In the genomic region with DNA sequence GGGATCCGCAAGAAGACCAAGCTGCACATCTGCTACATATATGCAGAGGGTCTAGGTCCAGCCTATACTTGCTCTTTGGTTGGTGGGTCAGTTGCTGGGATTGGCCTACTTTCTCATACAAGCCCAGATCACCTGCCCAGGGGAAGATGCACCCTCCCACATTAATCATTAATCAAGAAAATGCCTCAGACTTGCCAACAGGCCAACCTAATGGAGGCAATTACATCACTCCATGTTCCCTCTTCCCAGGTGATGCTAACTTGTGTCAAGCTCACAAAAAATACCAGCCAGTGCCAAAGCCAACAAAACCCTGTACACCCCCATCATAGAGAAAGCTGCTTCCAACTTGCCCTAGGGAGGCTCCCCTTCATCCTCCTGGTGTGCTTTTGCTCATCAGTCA, we compare ENCODE assay signal across 18 mouse cellular contexts. TPM values are rescaled to one million over a fixed set of nuclear protein-coding genes. Genes with fewer than 3 reads are reported as not detected.
DNase-seq lines count a peak whose midpoint lies in the region; ATAC-seq and TF ChIP-seq lines count a peak whose summit lies in the region.
"Had no signal": no experiment of that assay in that cellular context is flagged by ENCODE, and none has a peak within 500 bp of the region (broad histone marks: within the 10 kb centered on the region; RNA-seq: fewer than 3 reads in every experiment).

No protein-coding gene starts in this region.

- CTCF ChIA-PET in Patski (lab: Charles Lee): no interaction called here

- peaks cover 17% of the 10 kb centered on the region for H3K4me1 ChIP-seq in intestine, embryonic 14.5 days (replicated peaks; ENCODE audit: control insufficient read depth, insufficient read depth, low read length)
- H3K4me1 ChIP-seq in intestine, embryonic 16.5 days (ENCODE audit: control insufficient read depth, insufficient read depth, low read length): peaks cover 9% of the 10 kb centered on the region; the same call in 1 of the 2 replicates
- H3K4me1 ChIP-seq in liver, adult 2 months (ENCODE audit: control insufficient read depth, insufficient read depth, low read length): peaks cover 20% of the 10 kb centered on the region
- peaks cover 10% of the 10 kb centered on the region for H3K4me1 ChIP-seq in liver, embryonic 11.5 days (replicated peaks; ENCODE audit: control insufficient read depth, insufficient read depth, low read length)

- H3K9me3 ChIP-seq in intestine, embryonic 14.5 days (ENCODE audit: control insufficient read depth, low read length): no peaks in the 10 kb centered on the region
- H3K9me3 ChIP-seq in intestine, embryonic 16.5 days (ENCODE audit: control insufficient read depth, low read length): no peaks in the 10 kb centered on the region
- no peaks in the 10 kb centered on the region for H3K9me3 ChIP-seq in liver, embryonic 11.5 days (ENCODE audit: control insufficient read depth, low read length)
- H3K9me3 ChIP-seq: midbrain, embryonic 10.5 days; neural tube, embryonic 12.5 days had no signal

- TF ChIP-seq CTCF in liver, adult 2 months (IDR thresholded peaks at IDR 0.05; ENCODE audit: low read depth, low read length): no peak
- no peak for TF ChIP-seq CTCF in Patski (IDR thresholded peaks at IDR 0.05)

- H3K27ac ChIP-seq in intestine, embryonic 14.5 days (ENCODE audit: low read depth): no peak overlapping the region
- H3K27ac ChIP-seq in intestine, embryonic 16.5 days (ENCODE audit: low read length): no peak overlapping the region
- peak overlapping the region; percentile 21; the same call in 1 of the 2 replicates for H3K27ac ChIP-seq in liver, adult 2 months (replicated peaks; ENCODE audit: insufficient read depth, low read depth, low read length)
- no peak overlapping the region for H3K27ac ChIP-seq in liver, embryonic 11.5 days (ENCODE audit: low read depth, low read length)
- H3K27ac ChIP-seq: hindbrain, embryonic 14.5 days; midbrain, embryonic 10.5 days; neural tube, embryonic 12.5 days had no signal

- H3K4me3 ChIP-seq in intestine, embryonic 14.5 days (ENCODE audit: low read depth, low read length): no peak overlapping the region
- H3K4me3 ChIP-seq in intestine, embryonic 16.5 days (ENCODE audit: low read length): no peak overlapping the region
- no peak overlapping the region for H3K4me3 ChIP-seq in liver, adult 2 months (ENCODE audit: insufficient read depth, low read depth, low read length)
- H3K4me3 ChIP-seq in liver, embryonic 11.5 days (ENCODE audit: low read depth, low read length): no peak overlapping the region
- H3K4me3 ChIP-seq: midbrain, embryonic 10.5 days; neural tube, embryonic 12.5 days had no signal

- no peak overlapping the region for H3K9ac ChIP-seq in intestine, embryonic 14.5 days (ENCODE audit: low read length)
- no peak overlapping the region for H3K9ac ChIP-seq in intestine, embryonic 16.5 days (ENCODE audit: low read depth, low read length)
- H3K9ac ChIP-seq in liver, adult 2 months (ENCODE audit: low read depth, low read length): no peak overlapping the region
- no peak overlapping the region for H3K9ac ChIP-seq in liver, embryonic 11.5 days (ENCODE audit: low read depth, low read length)
- H3K9ac ChIP-seq: hindbrain, embryonic 14.5 days; neural tube, embryonic 12.5 days had no signal

- H3K4me2 ChIP-seq in intestine, embryonic 14.5 days (ENCODE audit: low read length): no peak overlapping the region
- no peak overlapping the region for H3K4me2 ChIP-seq in intestine, embryonic 16.5 days (ENCODE audit: low read depth, low read length)
- no peak overlapping the region for H3K4me2 ChIP-seq in liver, embryonic 11.5 days
- H3K4me2 ChIP-seq: hindbrain, embryonic 14.5 days; neural tube, embryonic 12.5 days had no signal

- in situ Hi-C loops in Patski (cut with MboI; ENCODE audit: low pct_unique_long_range_greater_than_20kb): loop anchor here (25.0 kb wide), 1 partner anchor 1313 kb away; a partner anchor contains a TSS

- POLR2A ChIA-PET in Patski (lab: Charles Lee): no interaction called here

- H3K79me2 ChIP-seq in liver, adult 2 months (ENCODE audit: control insufficient read depth, insufficient read depth, low read length): peaks cover 3% of the 10 kb centered on the region; the same call in 1 of the 2 replicates

- TF ChIP-seq POLR2A in liver, adult 2 months (IDR thresholded peaks at IDR 0.05; ENCODE audit: extremely low read depth, insufficient read depth, low read length): no peak

- H3K27me3 ChIP-seq in intestine, embryonic 14.5 days (replicated peaks; ENCODE audit: control insufficient read depth, insufficient read depth, low read length): no peaks in the 10 kb centered on the region
- no peaks in the 10 kb centered on the region for H3K27me3 ChIP-seq in intestine, embryonic 16.5 days (replicated peaks; ENCODE audit: control insufficient read depth, insufficient read depth, low read length)
- H3K27me3 ChIP-seq in liver, adult 2 months (ENCODE audit: control insufficient read depth, insufficient read depth, low read length): no peaks in the 10 kb centered on the region
- no peaks in the 10 kb centered on the region for H3K27me3 ChIP-seq in liver, embryonic 11.5 days (replicated peaks; ENCODE audit: control insufficient read depth, insufficient read depth, low read length)
- no peaks in the 10 kb centered on the region for H3K27me3 ChIP-seq in Patski
- H3K27me3 ChIP-seq: neural tube, embryonic 12.5 days had no signal

- whole genome bisulfite sequencing in intestine, embryonic 14.5 days: 100% methylated on average over 1 of the region's 1 CpGs
- 100% methylated on average over 1 of the region's 1 CpGs for WGBS in intestine, embryonic 16.5 days
- 90% methylated on average over 1 of the region's 1 CpGs for WGBS in liver, adult 2 months
- WGBS in liver, embryonic 11.5 days: 85% methylated on average over 1 of the region's 1 CpGs

- no peaks in the 10 kb centered on the region for H3K36me3 ChIP-seq in intestine, embryonic 14.5 days (ENCODE audit: control insufficient read depth, insufficient read depth, low read length)
- H3K36me3 ChIP-seq in intestine, embryonic 16.5 days (ENCODE audit: control insufficient read depth, insufficient read depth, low read length): no peaks in the 10 kb centered on the region
- no peaks in the 10 kb centered on the region for H3K36me3 ChIP-seq in liver, adult 2 months (ENCODE audit: control insufficient read depth, insufficient read depth, low read length)
- no peaks in the 10 kb centered on the region for H3K36me3 ChIP-seq in liver, embryonic 11.5 days (ENCODE audit: control insufficient read depth, insufficient read depth, low read length)
- H3K36me3 ChIP-seq: G1E had no signal

- no peak for ATAC-seq in intestine, embryonic 14.5 days (replicated peaks; ENCODE audit: low FRiP score, low TSS enrichment, low read depth)
- no peak for ATAC-seq in intestine, embryonic 16.5 days
- no peak for ATAC-seq in liver, embryonic 11.5 days (replicated peaks; ENCODE audit: low FRiP score)
- peak; percentile 28 for ATAC-seq in CD4-positive, CD25-positive, alpha-beta regulatory T cell, adult 4 months
- ATAC-seq in Patski: peak; percentile 36
- ATAC-seq: forebrain, embryonic 14.5 days; intestine, postnatal 0 days had no signal

- DNase-seq in intestine, embryonic 14.5 days (ENCODE audit: low spot score): peak; percentile 31
- peak; percentile 96 for DNase-seq in liver, adult 2 months (ENCODE audit: extremely low read depth, low read depth, low spot score)
- no peak for DNase-seq in liver, embryonic 11.5 days (ENCODE audit: low spot score)
- peak; percentile 64 for DNase-seq in Patski (ENCODE audit: low read depth, low spot score)
- DNase-seq in layer of hippocampus, postnatal 36 days: no peak
- DNase-seq: cerebellum, postnatal 10 days; lung, postnatal 10 days; spleen, adult 18-20 months; thymus, postnatal 14 days had no signal

RNA-seq across cellular contexts. Expression of a gene that starts 14.3 kb away (rescaled TPM):
- 19.6 and 22.4 TPM in 2 replicates for polyA plus RNA-seq in intestine, embryonic 14.5 days (2014; fragmentation: Nextera tagmentation; extraction: Ambion mirVana)
- polyA plus RNA-seq in intestine, embryonic 16.5 days (2015; fragmentation: Nextera tagmentation; extraction: Ambion mirVana): 13.7 and 13.8 TPM in 2 replicates
- total RNA-seq in liver, adult 2 months (2014; rRNA removed): 2.0 and 3.3 TPM in 2 replicates
- polyA plus RNA-seq in liver, adult 2 months (2012; rRNA removed): 2.3 and 2.8 TPM in 2 replicates
- 5.9 and 7.4 TPM in 2 replicates for polyA plus RNA-seq in liver, embryonic 11.5 days (2014; fragmentation: Nextera tagmentation; extraction: Ambion mirVana)
- 1 to 10 TPM; 4.9 to 6.5 TPM for polyA plus RNA-seq in CD4-positive, CD25-positive, alpha-beta regulatory T cell, adult 4 months (2017; shearing (Covaris generic))
- 8.4 TPM for polyA plus RNA-seq in Patski (2021)
- total RNA-seq in layer of hippocampus, postnatal 36 days (2021): 10 to 100 TPM; 22.6 to 23.8 TPM
- polyA plus RNA-seq: G1E had no signal

RNA-seq across cellular contexts. Expression of a gene that starts 55.5 kb away (rescaled TPM):
- 1.1 and 1.8 TPM in 2 replicates for polyA plus RNA-seq in intestine, embryonic 14.5 days (2014; fragmentation: Nextera tagmentation; extraction: Ambion mirVana)
- polyA plus RNA-seq in intestine, embryonic 16.5 days (2015; fragmentation: Nextera tagmentation; extraction: Ambion mirVana): 1.2 TPM in 2 replicates
- 6.2 and 7.1 TPM in 2 replicates for total RNA-seq in liver, adult 2 months (2014; rRNA removed)
- polyA plus RNA-seq in liver, adult 2 months (2012; rRNA removed): 2.0 and 3.6 TPM in 2 replicates
- 0.44 and 1.6 TPM in 2 replicates for polyA plus RNA-seq in liver, embryonic 11.5 days (2014; fragmentation: Nextera tagmentation; extraction: Ambion mirVana)
- 1 to 10 TPM; 3.9 to 5.8 TPM for polyA plus RNA-seq in CD4-positive, CD25-positive, alpha-beta regulatory T cell, adult 4 months (2017; shearing (Covaris generic))
- 0.28 TPM for polyA plus RNA-seq in Patski (2021)
- total RNA-seq in layer of hippocampus, postnatal 36 days (2021): under 1 TPM; 0.30 to 0.57 TPM
- total RNA-seq: granulocyte monocyte progenitor cell, adult 5-6 weeks had no signal
- polyA plus RNA-seq: G1E had no signal

Comparison
In these comparisons a context has a peak if more than half of its experiments do, and no peak if none do; other contexts are left out.
1. DNase-seq: peak in intestine, embryonic 14.5 days (single experiment), liver, adult 2 months (single experiment) and Patski (single experiment); none in liver, embryonic 11.5 days (single experiment) and layer of hippocampus, postnatal 36 days (0 of 2).
2. ATAC-seq: peak in CD4-positive, CD25-positive, alpha-beta regulatory T cell, adult 4 months (single experiment) and Patski (single experiment); none in intestine, embryonic 14.5 days (single experiment), intestine, embryonic 16.5 days (single experiment) and liver, embryonic 11.5 days (single experiment).